Comparison of ENCODE assay signal across 8 mouse cellular contexts in genomic region chr2:181693339-181694280, GRCm38 (mm10). TPM values are rescaled to one million over a fixed set of nuclear protein-coding genes. Genes with fewer than 3 reads are reported as not detected.
A peak's percentile ranks its signal among the peaks of the same experiment; 100 is the strongest.
DNase-seq lines count a peak whose midpoint lies in the region; ATAC-seq and TF ChIP-seq lines count a peak whose summit lies in the region.

TSS of gene Rgs19 (minus strand) at chr2:181693977.

- peak within 1 kb of the TSS; percentile 82 for H3K4me2 ChIP-seq in forebrain, embryonic 16.5 days (ENCODE audit: low read length)
- H3K4me2 ChIP-seq in lung, embryonic 15.5 days = peak within 1 kb of the TSS; percentile 95

- no peak for TF ChIP-seq EP300 in ES-Bruce4 (IDR thresholded peaks at IDR 0.05; ENCODE audit: insufficient read depth, low read depth, low read length)

- no peaks in the 10 kb centered on the region for H3K9me3 ChIP-seq in ES-Bruce4 (replicated peaks; ENCODE audit: control insufficient read depth, insufficient read depth, low read length, poor library complexity, severe bottlenecking)
- no peaks in the 10 kb centered on the region for H3K9me3 ChIP-seq in forebrain, embryonic 16.5 days (ENCODE audit: control insufficient read depth, low read length)
- no peaks in the 10 kb centered on the region for H3K9me3 ChIP-seq in lung, embryonic 15.5 days

- H3K4me1 ChIP-seq in ES-Bruce4 (ENCODE audit: control insufficient read depth, insufficient read depth, low read length) = no peaks in the 10 kb centered on the region
- H3K4me1 ChIP-seq in forebrain, embryonic 16.5 days (replicated peaks; ENCODE audit: control insufficient read depth, insufficient read depth, low read length) = peaks cover 15% of the 10 kb centered on the region
- H3K4me1 ChIP-seq in lung, embryonic 15.5 days = peaks cover 8% of the 10 kb centered on the region
- peaks cover 6% of the 10 kb centered on the region for H3K4me1 ChIP-seq in olfactory bulb, adult 2 months (ENCODE audit: control insufficient read depth, insufficient read depth, low read length)

- ATAC-seq in forebrain, embryonic 16.5 days = peak; percentile 84
- peak; percentile 87 for ATAC-seq in lung, embryonic 15.5 days (ENCODE audit: borderline replicate concordance, extremely low read depth, low FRiP score, low TSS enrichment)

- TF ChIP-seq POLR2A in ES-Bruce4 (IDR thresholded peaks at IDR 0.05; ENCODE audit: insufficient read depth, low read length) = peak; percentile 10
- TF ChIP-seq POLR2A in olfactory bulb, adult 2 months (IDR thresholded peaks at IDR 0.05; ENCODE audit: insufficient read depth, low read depth, low read length) = peak; percentile 63; the same call in 1 of the 2 replicates

- 0% methylated on average over 68 of the region's 75 CpGs for WGBS in forebrain, embryonic 16.5 days
- under 1% methylated on average over 68 of the region's 75 CpGs for WGBS in lung, embryonic 15.5 days
- WGBS in olfactory bulb, adult 2 months = under 1% methylated on average over 75 of the region's 75 CpGs

- H3K27me3 ChIP-seq in ES-Bruce4 (ENCODE audit: control insufficient read depth, insufficient read depth, low read length, poor library complexity, severe bottlenecking) = no peaks in the 10 kb centered on the region
- H3K27me3 ChIP-seq in forebrain, embryonic 16.5 days (replicated peaks; ENCODE audit: control insufficient read depth, insufficient read depth, low read length) = no peaks in the 10 kb centered on the region
- no peaks in the 10 kb centered on the region for H3K27me3 ChIP-seq in lung, embryonic 15.5 days

- H3K9ac ChIP-seq in ES-Bruce4 (ENCODE audit: low read depth, poor library complexity, severe bottlenecking) = peak within 1 kb of the TSS; percentile 91
- H3K9ac ChIP-seq in forebrain, embryonic 16.5 days (replicated peaks; ENCODE audit: low read depth, low read length) = peak within 1 kb of the TSS; percentile 83
- H3K9ac ChIP-seq in lung, embryonic 15.5 days = peak within 1 kb of the TSS; percentile 67

- no peak within 1 kb of the TSS for H3K27ac ChIP-seq in ES-Bruce4 (ENCODE audit: insufficient read depth, low read length)
- peak within 1 kb of the TSS; percentile 51; the same call in 1 of the 2 replicates for H3K27ac ChIP-seq in forebrain, embryonic 16.5 days (ENCODE audit: low read length)
- H3K27ac ChIP-seq in layer of hippocampus, adult 2 months = peak within 1 kb of the TSS; percentile 85
- peak within 1 kb of the TSS; percentile 63 for H3K27ac ChIP-seq in lung, embryonic 15.5 days
- no peak within 1 kb of the TSS for H3K27ac ChIP-seq in olfactory bulb, adult 2 months (ENCODE audit: insufficient read depth, low read depth, low read length)

- TF ChIP-seq CTCF in ES-Bruce4 (IDR thresholded peaks at IDR 0.05; ENCODE audit: low read depth, low read length) = no peak
- peak; percentile 25; the same call in 1 of the 2 replicates for TF ChIP-seq CTCF in layer of hippocampus, adult 2 months (conservative IDR thresholded peaks at IDR 0.05)
- no peak for TF ChIP-seq CTCF in olfactory bulb, adult 2 months (IDR thresholded peaks at IDR 0.05; ENCODE audit: insufficient read depth, low read depth, low read length)

- H3K4me3 ChIP-seq in ES-Bruce4 (ENCODE audit: low read depth, low read length) = peak within 1 kb of the TSS; percentile 83
- H3K4me3 ChIP-seq in forebrain, embryonic 16.5 days (replicated peaks; ENCODE audit: low read length) = peak within 1 kb of the TSS; percentile 74
- H3K4me3 ChIP-seq in layer of hippocampus, adult 2 months = peak within 1 kb of the TSS; percentile 85
- H3K4me3 ChIP-seq in lung, embryonic 15.5 days = peak within 1 kb of the TSS; percentile 69
- peak within 1 kb of the TSS; percentile 77 for H3K4me3 ChIP-seq in olfactory bulb, adult 2 months (ENCODE audit: insufficient read depth, low read depth, low read length)

- DNase-seq in cerebellum, adult 11-12 months = peak; percentile 70
- DNase-seq in heart, postnatal 25 days (ENCODE audit: low spot score) = peak; percentile 76
- peak; percentile 69 to 73 for DNase-seq in layer of hippocampus, adult 2 months (ENCODE audit: low spot score in 2 of 2)
- DNase-seq in thymus, postnatal 0 days (ENCODE audit: low spot score) = peak; percentile 85

- intact Hi-C loops in heart, postnatal 25 days (cut with DNase I) = no loop called here

- 0 out of 2 replicates have a peak, but pooled peaks cover 4% of the 10 kb centered on the region for H3K36me3 ChIP-seq in ES-Bruce4 (ENCODE audit: control insufficient read depth, insufficient read depth, low read length, poor library complexity, severe bottlenecking)
- peaks cover 5% of the 10 kb centered on the region for H3K36me3 ChIP-seq in forebrain, embryonic 16.5 days (ENCODE audit: control insufficient read depth, insufficient read depth)
- peaks cover 8% of the 10 kb centered on the region; the same call in 1 of the 2 replicates for H3K36me3 ChIP-seq in lung, embryonic 15.5 days

RNA-seq across cellular contexts. Expression of gene Rgs19, which starts in this region (rescaled TPM):
- 36.3 and 46.5 TPM in 2 replicates for polyA plus RNA-seq in ES-Bruce4 (2011; ENCODE audit: insufficient read depth, insufficient read length, low read depth, missing spikeins)
- polyA plus RNA-seq in forebrain, embryonic 16.5 days (2015; fragmentation: Nextera tagmentation; extraction: Ambion mirVana) = 61.2 and 63.3 TPM in 2 replicates
- total RNA-seq in heart, postnatal 25 days (2021) = 1 to 10 TPM; 5.8 to 7.7 TPM
- total RNA-seq in layer of hippocampus, adult 2 months (2021) = 10 to 100 TPM; 41.8 to 43.4 TPM
- polyA plus RNA-seq in lung, embryonic 15.5 days (2015; fragmentation: Nextera tagmentation; extraction: Ambion mirVana) = 72.3 and 72.5 TPM in 2 replicates
- polyA plus RNA-seq in olfactory bulb, adult 2 months (2012; ENCODE audit: insufficient read depth, insufficient read length, low replicate concordance, missing spikeins) = not detected in 2 replicates
- polyA plus RNA-seq in thymus, postnatal 0 days (2015; fragmentation: Nextera tagmentation; extraction: Ambion mirVana) = 80.7 and 97.8 TPM in 2 replicates

Comparison
In these comparisons a context has a peak if more than half of its experiments do, and no peak if none do; other contexts are left out.
1. RNA of gene Rgs19 (total RNA-seq): 41.8 to 43.4 TPM in layer of hippocampus, adult 2 months; 5.8 to 7.7 TPM in heart, postnatal 25 days; every median in the first group is over 4 times any median in the second.
2. H3K27ac ChIP-seq: peak in forebrain, embryonic 16.5 days (single experiment), layer of hippocampus, adult 2 months (single experiment) and lung, embryonic 15.5 days (single experiment); none in ES-Bruce4 (single experiment) and olfactory bulb, adult 2 months (single experiment).
3. Peak in every context shown above with its lines, with median percentiles within 50 percentile points of each other: H3K4me3 ChIP-seq, H3K9ac ChIP-seq and DNase-seq.